Mouse (Mus musculus): ENCODE measurements around the gene Snd1. TPM values are rescaled to one million over a fixed set of nuclear protein-coding genes. Genes with fewer than 3 reads are reported as not detected.

The Snd1 gene
- polyA plus RNA-seq, 1 experiment = 155 TPM

DNA sequence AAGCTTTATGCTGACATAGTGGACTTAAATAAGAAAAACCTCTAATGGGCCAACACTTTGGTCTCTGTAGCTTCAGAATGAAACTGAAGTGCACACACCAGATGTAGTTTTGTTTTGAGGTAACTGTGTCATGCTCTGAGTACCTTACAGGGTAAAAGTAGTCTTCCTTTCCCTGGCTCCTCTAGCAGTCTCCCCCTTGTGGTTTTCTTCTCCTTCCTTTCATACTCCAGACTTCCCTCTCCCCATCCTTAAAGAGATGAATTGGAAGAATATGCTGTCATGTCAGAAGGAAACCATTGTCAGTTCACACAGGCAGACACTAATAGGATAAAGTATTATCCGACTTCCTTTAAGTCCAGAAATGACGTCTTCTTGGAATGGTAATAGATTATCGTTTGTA lies 347.4 kb downstream of the Snd1 start:
- no peak for TF ChIP-seq FOSL1 (IDR thresholded peaks at IDR 0.05; ENCODE audit: insufficient read depth, low read length, poor library complexity, severe bottlenecking)
- TF ChIP-seq MYOD1 (IDR thresholded peaks at IDR 0.05; ENCODE audit: control insufficient read depth, insufficient read length, low read depth) = no peak
- TF ChIP-seq CTCF (IDR thresholded peaks at IDR 0.05; ENCODE audit: control insufficient read depth, insufficient read depth, insufficient read length) = no peak
- TF ChIP-seq CEBPB (IDR thresholded peaks at IDR 0.05; ENCODE audit: low read depth) = no peak
- no peak for TF ChIP-seq MYOG (IDR thresholded peaks at IDR 0.05; ENCODE audit: control insufficient read depth, extremely low read depth, insufficient read length)
- no peak for TF ChIP-seq MAX (IDR thresholded peaks at IDR 0.05)
- TF ChIP-seq USF1 (IDR thresholded peaks at IDR 0.05; ENCODE audit: low read depth) = no peak
- H3K79me2 ChIP-seq (ENCODE audit: control insufficient read depth, insufficient read depth) = peaks cover 8% of the 10 kb centered on the region
- H3K4me3 ChIP-seq (ENCODE audit: insufficient read depth, poor library complexity, severe bottlenecking) = no peak overlapping the region
- H3K36me3 ChIP-seq (ENCODE audit: control insufficient read depth, insufficient read depth) = peaks cover 18% of the 10 kb centered on the region
- no peaks in the 10 kb centered on the region for H3K79me3 ChIP-seq (ENCODE audit: low read depth)
- H3ac ChIP-seq (ENCODE audit: control insufficient read depth, insufficient read length, low read depth) = no peak overlapping the region
- H3K27me3 ChIP-seq (ENCODE audit: control insufficient read depth, insufficient read depth, insufficient read length) = no peaks in the 10 kb centered on the region

GRCm38 (mm10) chr6:28823375-28823774 lies 348.4 kb downstream of the Snd1 start:
- Histone ChIP-seq H3K79me3 (ENCODE audit: low read depth) (no peaks in the 10 kb centered on the region), H3K27me3 (ENCODE audit: control insufficient read depth, insufficient read depth, insufficient read length) (no peaks in the 10 kb centered on the region), H3K36me3 (ENCODE audit: control insufficient read depth, insufficient read depth) (peaks cover 10% of the 10 kb centered on the region), H3ac (ENCODE audit: control insufficient read depth, insufficient read length, low read depth) (no peak overlapping the region), H3K4me3 (ENCODE audit: insufficient read depth, poor library complexity, severe bottlenecking) (no peak overlapping the region), H3K79me2 (ENCODE audit: control insufficient read depth, insufficient read depth) (peaks cover 8% of the 10 kb centered on the region)
- TF ChIP-seq CEBPB (IDR thresholded peaks at IDR 0.05; ENCODE audit: low read depth) = no peak
- no peak for TF ChIP-seq CTCF (IDR thresholded peaks at IDR 0.05; ENCODE audit: control insufficient read depth, insufficient read depth, insufficient read length)
- no peak for TF ChIP-seq USF1 (IDR thresholded peaks at IDR 0.05; ENCODE audit: low read depth)

DNA sequence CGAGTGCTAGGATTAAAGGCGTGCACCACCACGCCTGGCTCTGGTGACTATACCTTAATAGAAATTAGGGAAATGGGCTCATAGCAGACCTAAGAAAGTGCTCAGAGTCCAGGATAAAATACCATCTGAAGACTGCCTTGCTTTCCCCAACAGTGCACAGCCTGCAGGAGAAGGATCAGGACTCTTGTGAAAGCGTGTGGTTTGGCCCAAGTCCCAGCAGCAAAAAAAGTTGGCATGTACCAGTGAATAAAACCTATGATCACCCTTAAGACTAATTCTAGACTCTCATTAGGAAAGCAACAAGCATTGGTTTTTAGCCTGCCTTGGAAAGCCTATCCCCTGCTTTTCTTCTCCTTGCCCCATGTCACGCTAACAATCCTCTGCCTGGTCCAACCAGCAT lies 348.9 kb downstream of the Snd1 start:
- no peaks in the 10 kb centered on the region for H3K79me3 ChIP-seq (ENCODE audit: low read depth)
- H3ac ChIP-seq (ENCODE audit: control insufficient read depth, insufficient read length, low read depth) = no peak overlapping the region
- peaks cover 8% of the 10 kb centered on the region for H3K79me2 ChIP-seq (ENCODE audit: control insufficient read depth, insufficient read depth)
- TF ChIP-seq CTCF (IDR thresholded peaks at IDR 0.05; ENCODE audit: control insufficient read depth, insufficient read depth, insufficient read length) (no peak), CEBPB (IDR thresholded peaks at IDR 0.05; ENCODE audit: low read depth) (peak; percentile 77)
- H3K27me3 ChIP-seq (ENCODE audit: control insufficient read depth, insufficient read depth, insufficient read length) = no peaks in the 10 kb centered on the region
- H3K36me3 ChIP-seq (ENCODE audit: control insufficient read depth, insufficient read depth) = peaks cover 10% of the 10 kb centered on the region
- no peak overlapping the region for H3K4me3 ChIP-seq (ENCODE audit: insufficient read depth, poor library complexity, severe bottlenecking)

DNA sequence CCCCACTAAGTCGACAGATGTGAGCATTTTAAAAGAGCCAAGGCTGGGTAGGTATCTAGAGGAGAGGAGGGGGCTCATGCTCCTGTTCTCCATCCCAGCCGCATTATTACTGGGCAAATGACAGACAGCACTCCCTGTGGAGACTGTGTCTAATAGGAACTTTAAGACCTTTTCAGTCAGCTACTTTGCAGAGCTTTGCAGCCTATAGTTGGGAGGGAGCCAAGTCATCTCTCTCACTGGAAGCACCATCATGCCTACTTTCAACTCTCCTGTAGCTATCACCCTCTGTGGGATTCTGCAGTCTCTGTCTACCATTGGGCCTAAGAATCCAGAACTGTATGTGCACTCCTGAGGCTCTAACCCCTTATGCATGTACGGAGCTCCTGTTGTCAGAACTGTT lies 351.0 kb downstream of the Snd1 start:
- Histone ChIP-seq H3K4me3 (ENCODE audit: insufficient read depth, poor library complexity, severe bottlenecking) (no peak overlapping the region), H3K79me3 (ENCODE audit: low read depth) (peaks cover 2% of the 10 kb centered on the region), H3K36me3 (ENCODE audit: control insufficient read depth, insufficient read depth) (peaks cover 19% of the 10 kb centered on the region), H3K27me3 (ENCODE audit: control insufficient read depth, insufficient read depth, insufficient read length) (no peaks in the 10 kb centered on the region), H3ac (ENCODE audit: control insufficient read depth, insufficient read length, low read depth) (no peak overlapping the region), H3K79me2 (ENCODE audit: control insufficient read depth, insufficient read depth) (peaks cover 18% of the 10 kb centered on the region)
- TF ChIP-seq MYOG (IDR thresholded peaks at IDR 0.05; ENCODE audit: control insufficient read depth, extremely low read depth, insufficient read length) (no peak), CTCF (IDR thresholded peaks at IDR 0.05; ENCODE audit: control insufficient read depth, insufficient read depth, insufficient read length) (no peak), MYOD1 (IDR thresholded peaks at IDR 0.05; ENCODE audit: control insufficient read depth, insufficient read length, low read depth) (no peak), FOSL1 (IDR thresholded peaks at IDR 0.05; ENCODE audit: insufficient read depth, low read length, poor library complexity, severe bottlenecking) (no peak), MAX (IDR thresholded peaks at IDR 0.05) (no peak), CEBPB (IDR thresholded peaks at IDR 0.05; ENCODE audit: low read depth) (no peak), USF1 (IDR thresholded peaks at IDR 0.05; ENCODE audit: low read depth) (no peak)

DNA sequence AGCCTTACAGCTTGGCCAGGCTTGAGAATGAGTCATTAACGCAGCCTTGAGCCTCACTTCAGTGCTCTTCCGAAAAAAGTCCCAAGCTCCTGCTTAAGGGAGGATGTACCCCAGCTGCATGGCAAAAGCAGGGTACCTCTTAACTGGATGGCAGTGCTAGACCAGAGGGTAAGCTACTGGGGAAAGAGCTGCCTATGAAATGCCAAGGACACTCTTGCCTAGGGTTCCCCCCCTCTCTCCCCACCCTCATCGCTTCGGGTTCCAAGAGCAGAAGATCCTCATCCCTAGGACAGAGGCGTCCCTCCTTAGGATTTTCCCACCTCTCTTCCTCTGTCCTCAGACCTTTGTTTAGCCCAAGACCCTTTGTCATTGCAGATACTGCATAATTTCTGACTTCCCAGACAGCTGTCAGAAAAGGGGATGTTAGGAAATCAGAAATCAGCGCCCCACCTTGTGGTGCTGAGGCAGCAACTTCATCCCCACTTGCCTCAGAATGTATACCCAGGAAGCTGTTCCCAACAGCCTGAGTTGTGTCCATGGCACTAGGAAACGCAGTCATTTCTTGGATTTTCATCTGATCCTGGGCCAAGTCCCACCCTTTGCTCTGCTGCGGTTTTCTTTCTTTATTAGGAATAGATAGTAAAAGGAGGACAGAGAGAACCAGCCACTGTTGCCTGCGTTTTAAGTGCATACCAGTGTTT lies 351.9 kb downstream of the Snd1 start:
- Histone ChIP-seq H3ac (ENCODE audit: control insufficient read depth, insufficient read length, low read depth) (no peak overlapping the region), H3K27me3 (ENCODE audit: control insufficient read depth, insufficient read depth, insufficient read length) (no peaks in the 10 kb centered on the region), H3K4me3 (ENCODE audit: insufficient read depth, poor library complexity, severe bottlenecking) (no peak overlapping the region), H3K36me3 (ENCODE audit: control insufficient read depth, insufficient read depth) (peaks cover 27% of the 10 kb centered on the region), H3K79me3 (ENCODE audit: low read depth) (peaks cover 2% of the 10 kb centered on the region), H3K79me2 (ENCODE audit: control insufficient read depth, insufficient read depth) (peaks cover 18% of the 10 kb centered on the region)
- TF ChIP-seq MYOG (IDR thresholded peaks at IDR 0.05; ENCODE audit: control insufficient read depth, extremely low read depth, insufficient read length) (no peak), CTCF (IDR thresholded peaks at IDR 0.05; ENCODE audit: control insufficient read depth, insufficient read depth, insufficient read length) (no peak), USF1 (IDR thresholded peaks at IDR 0.05; ENCODE audit: low read depth) (no peak), CEBPB (IDR thresholded peaks at IDR 0.05; ENCODE audit: low read depth) (no peak), MYOD1 (IDR thresholded peaks at IDR 0.05; ENCODE audit: control insufficient read depth, insufficient read length, low read depth) (no peak), MAX (IDR thresholded peaks at IDR 0.05) (no peak), FOSL1 (IDR thresholded peaks at IDR 0.05; ENCODE audit: insufficient read depth, low read length, poor library complexity, severe bottlenecking) (no peak)

- TF ChIP-seq USF1 (IDR thresholded peaks at IDR 0.05; ENCODE audit: low read depth) (no peak), MYOG (IDR thresholded peaks at IDR 0.05; ENCODE audit: control insufficient read depth, extremely low read depth, insufficient read length) (no peak), MAX (IDR thresholded peaks at IDR 0.05) (no peak), MYOD1 (IDR thresholded peaks at IDR 0.05; ENCODE audit: control insufficient read depth, insufficient read length, low read depth) (no peak), FOSL1 (IDR thresholded peaks at IDR 0.05; ENCODE audit: insufficient read depth, low read length, poor library complexity, severe bottlenecking) (no peak), CTCF (IDR thresholded peaks at IDR 0.05; ENCODE audit: control insufficient read depth, insufficient read depth, insufficient read length) (no peak), CEBPB (IDR thresholded peaks at IDR 0.05; ENCODE audit: low read depth) (no peak)
- H3K79me2 ChIP-seq (ENCODE audit: control insufficient read depth, insufficient read depth) = peaks cover 18% of the 10 kb centered on the region
- no peaks in the 10 kb centered on the region for H3K27me3 ChIP-seq (ENCODE audit: control insufficient read depth, insufficient read depth, insufficient read length)
- H3ac ChIP-seq (ENCODE audit: control insufficient read depth, insufficient read length, low read depth) = no peak overlapping the region
- H3K4me3 ChIP-seq (ENCODE audit: insufficient read depth, poor library complexity, severe bottlenecking) = no peak overlapping the region
- peaks cover 2% of the 10 kb centered on the region for H3K79me3 ChIP-seq (ENCODE audit: low read depth)
- peaks cover 27% of the 10 kb centered on the region for H3K36me3 ChIP-seq (ENCODE audit: control insufficient read depth, insufficient read depth)
Measured at GRCm38 (mm10) chr6:28827565-28827964, 352.6 kb downstream of the Snd1 start.

All from C2C12 (cell line).